Mouse (Mus musculus) heart, adult 2 months (tissue): ENCODE results near the gene F5. TPM values are rescaled to one million over a fixed set of nuclear protein-coding genes. Genes with fewer than 3 reads are reported as not detected.

Source experiments
- DNase-seq, 2 experiments: peaks; one replicate each; pipeline ENCODE4 v3.0.0; 2021
- H3K27ac ChIP-seq: fragments of 200-600 bp; 2 replicates; pipeline ENCODE4 v1.8.1; 2022
- H3K27me3 ChIP-seq: fragments of 200-500 bp; 2 replicates; pipeline ENCODE4 v1.6.1; 2012; ENCODE audit warnings: mild to moderate bottlenecking, low read length, inconsistent platforms, mixed read lengths; ENCODE audit not compliant: control insufficient read depth, insufficient read depth
- H3K36me3 ChIP-seq: fragments of 200-500 bp; 2 replicates; pipeline ENCODE4 v1.6.1; 2012; ENCODE audit warnings: low read length, inconsistent platforms; ENCODE audit not compliant: control insufficient read depth, insufficient read depth
- H3K4me1 ChIP-seq: fragments of 200-500 bp; 2 replicates; pipeline ENCODE4 v1.6.1; 2011; ENCODE audit warnings: low read length; ENCODE audit not compliant: control insufficient read depth, insufficient read depth
- H3K4me3 ChIP-seq: fragments of 200-600 bp; 2 replicates; pipeline ENCODE4 v1.8.1; 2022
- H3K79me2 ChIP-seq: fragments of 200-500 bp; replicated peaks from 2 replicates; pipeline ENCODE4 v1.6.1; 2012; ENCODE audit warnings: mild to moderate bottlenecking, inconsistent platforms, low read length, moderate library complexity, mixed read lengths; ENCODE audit not compliant: control insufficient read depth, insufficient read depth
- H3K9ac ChIP-seq: fragments of 200-500 bp; 2 replicates; pipeline ENCODE4 v1.6.1; 2012; ENCODE audit warnings: low read depth, mild to moderate bottlenecking, control low read depth, inconsistent platforms, low read length, mixed read lengths
- CTCF ChIP-seq: fragments of 200-600 bp; IDR thresholded peaks from 2 replicates; pipeline ENCODE4 v1.8.1; 2022; ENCODE audit warnings: antibody characterized with exemption, mild to moderate bottlenecking, moderate library complexity
- EP300 ChIP-seq: fragments of 200-500 bp; IDR thresholded peaks from 2 replicates; pipeline ENCODE4 v1.6.1; 2011; ENCODE audit warnings: low read depth, low read length, control low read depth; ENCODE audit not compliant: insufficient read depth
- POLR2A ChIP-seq: fragments of 200-500 bp; IDR thresholded peaks from 2 replicates; pipeline ENCODE4 v1.6.1; 2011; ENCODE audit warnings: mild to moderate bottlenecking, low read depth, low read length, control low read depth; ENCODE audit not compliant: insufficient read depth
- WGBS: fragments of 180-500 bp; shearing (Covaris S2); methylation state at CpG from one replicate; pipeline ENCODE4 v1.1.7; 2018; 5-methylcytosine and 5-hydroxymethylcytosine counted together
- intact Hi-C: fragments of 180-260 bp; cut with DNase I; formaldehyde crosslinking; loops from one replicate; pipeline ENCODE4 v1.15.1; 2025
- long read RNA-seq: library from polyadenylated mRNA; stranded (forward); transcript quantifications from one replicate; pipeline ENCODE4 v2.0.0, GENCODE M21; 2021
- polyA plus RNA-seq: library from polyadenylated mRNA; depleted of rRNA; stranded (reverse); fragments of >200 nt; gene quantifications from 2 replicates; pipeline ENCODE4 v1.2.3, GENCODE M21; 2012; rRNA removed
- total RNA-seq, 2 experiments: library from RNA; stranded (reverse); gene quantifications; 2 replicates each; pipeline ENCODE4 v1.2.3; 2021

The F5 gene
- total RNA-seq = 1 to 10 TPM; 1.5 to 5.0 TPM
- 0.47 and 0.70 TPM in 2 replicates for polyA plus RNA-seq
- long read RNA-seq, full-length matches to known transcripts = 1 of 3 reads
- long read RNA-seq, partial matches to known transcripts = 2 of 3 reads
- long read RNA-seq, other reads (novel, unspliced or antisense) = 0 of 3 reads

GRCm38 (mm10) chr1:164151387-164152088 is at the start of gene F5:
F5 (plus strand) TSS chr1:164151838.
- 20% methylated on average over 16 of the region's 16 CpGs for WGBS
- H3K36me3 ChIP-seq = no peaks in the 10 kb centered on the region
- intact Hi-C loops = no loop called here
- TF ChIP-seq EP300 (no peak), POLR2A (no peak), CTCF (no peak)
- H3K79me2 ChIP-seq = no peaks in the 10 kb centered on the region
- no peak within 1 kb of the TSS for H3K4me3 ChIP-seq
- H3K4me1 ChIP-seq = no peaks in the 10 kb centered on the region
- no peak for DNase-seq
- 0 out of 2 replicates have a peak, but pooled peaks cover 1% of the 10 kb centered on the region for H3K27me3 ChIP-seq
- H3K9ac ChIP-seq = no peak within 1 kb of the TSS
- no peak within 1 kb of the TSS for H3K27ac ChIP-seq

GRCm38 (mm10) chr1:164109763-164110162 is 41.9 kb upstream of the F5 start:
- Histone ChIP-seq H3K4me1 (no peaks in the 10 kb centered on the region), H3K36me3 (no peaks in the 10 kb centered on the region), H3K27ac (no peak overlapping the region), H3K27me3 (no peaks in the 10 kb centered on the region), H3K79me2 (no peaks in the 10 kb centered on the region), H3K9ac (no peak overlapping the region), H3K4me3 (no peak overlapping the region)
- no peak for DNase-seq
- 50% methylated on average over 2 of the region's 2 CpGs for WGBS
- intact Hi-C loops = no loop called here
- TF ChIP-seq POLR2A = no peak

- WGBS = 93% methylated on average over 9 of the region's 9 CpGs
- no peak for DNase-seq
- Histone ChIP-seq H3K4me3 (no peak overlapping the region), H3K27ac (no peak overlapping the region), H3K4me1 (no peaks in the 10 kb centered on the region; the same call in 1 of the 2 replicates), H3K79me2 (no peaks in the 10 kb centered on the region), H3K36me3 (no peaks in the 10 kb centered on the region), H3K9ac (no peak overlapping the region), H3K27me3 (no peaks in the 10 kb centered on the region)
- TF ChIP-seq EP300 (no peak), CTCF (no peak), POLR2A (no peak)
- intact Hi-C loops = no loop called here
Observed at GRCm38 (mm10) chr1:164110591-164111329, 40.9 kb upstream of the F5 start.

GRCm38 (mm10) chr1:164114280-164114679 is 37.4 kb upstream of the F5 start:
- H3K4me3 ChIP-seq = no peak overlapping the region
- no peak overlapping the region for H3K27ac ChIP-seq
- intact Hi-C loops = no loop called here
- WGBS = 79% methylated on average over 5 of the region's 5 CpGs
- no peaks in the 10 kb centered on the region for H3K79me2 ChIP-seq
- H3K27me3 ChIP-seq = no peaks in the 10 kb centered on the region
- no peak for DNase-seq
- H3K9ac ChIP-seq = no peak overlapping the region
- H3K4me1 ChIP-seq = no peaks in the 10 kb centered on the region; the same call in 1 of the 2 replicates
- H3K36me3 ChIP-seq = no peaks in the 10 kb centered on the region
- TF ChIP-seq EP300 = no peak
- no peak for TF ChIP-seq POLR2A

GRCm38 (mm10) chr1:164114947-164115493 is 36.6 kb upstream of the F5 start, which contains the start of gene Selp:
Selp (plus strand) TSS chr1:164115264.
- intact Hi-C loops = no loop called here
- H3K9ac ChIP-seq = no peak within 1 kb of the TSS
- no peaks in the 10 kb centered on the region for H3K79me2 ChIP-seq
- WGBS = 33% methylated on average over 8 of the region's 8 CpGs
- no peak within 1 kb of the TSS for H3K27ac ChIP-seq
- DNase-seq = no peak
- no peaks in the 10 kb centered on the region; the same call in 1 of the 2 replicates for H3K4me1 ChIP-seq
- H3K4me3 ChIP-seq = no peak within 1 kb of the TSS
- H3K27me3 ChIP-seq = no peaks in the 10 kb centered on the region
- TF ChIP-seq CTCF (no peak), POLR2A (no peak), EP300 (no peak)
- H3K36me3 ChIP-seq = no peaks in the 10 kb centered on the region

- Histone ChIP-seq H3K9ac (no peak overlapping the region), H3K4me1 (no peaks in the 10 kb centered on the region; the same call in 1 of the 2 replicates), H3K79me2 (no peaks in the 10 kb centered on the region), H3K36me3 (no peaks in the 10 kb centered on the region), H3K4me3 (no peak overlapping the region), H3K27me3 (no peaks in the 10 kb centered on the region), H3K27ac (no peak overlapping the region)
- WGBS = 73% methylated on average over 6 of the region's 6 CpGs
- DNase-seq = no peak
- no peak for TF ChIP-seq POLR2A
- TF ChIP-seq EP300 = no peak
- TF ChIP-seq CTCF = no peak
- intact Hi-C loops = no loop called here
Observed at GRCm38 (mm10) chr1:164115647-164116046, 36.0 kb upstream of the F5 start.
